ENCODE assay signal across 9 mouse cellular contexts in the genomic region with DNA sequence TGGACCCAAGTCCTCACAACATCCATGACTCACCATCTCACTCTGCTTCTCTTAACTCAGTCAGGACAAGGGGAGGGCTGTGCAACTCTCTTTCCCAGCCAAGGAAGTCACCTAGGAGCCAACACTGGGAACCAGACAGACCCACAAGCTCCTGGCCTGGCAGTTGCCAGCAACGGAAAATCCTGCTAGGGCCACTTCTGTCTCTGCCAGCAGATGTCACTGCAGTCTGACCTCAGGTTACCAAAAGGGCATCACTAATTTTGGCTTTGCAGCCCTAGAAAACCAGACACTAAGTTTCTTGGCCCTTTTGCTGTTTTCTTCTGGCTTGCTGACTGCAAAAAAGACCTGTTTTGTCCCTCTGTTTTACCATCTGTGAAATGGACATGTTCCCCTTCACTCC.
DNase-seq lines count a peak whose midpoint lies in the region; ATAC-seq and TF ChIP-seq lines count a peak whose summit lies in the region.
"Had no signal": no experiment of that assay in that cellular context is flagged by ENCODE, and none has a peak within 500 bp of the region (broad histone marks: within the 10 kb centered on the region; RNA-seq: fewer than 3 reads in every experiment).

No protein-coding gene starts in this region.

- in situ Hi-C loops in CH12.LX (cut with MboI; ENCODE audit: low pct_ligation_motif_present, low pct_unique_long_range_greater_than_20kb, low sequenced_read_pairs), result loop anchor here (25.0 kb wide), 2 partner anchors 382 to 632 kb away; no protein-coding TSS in a partner anchor

- H3K9me3 ChIP-seq in kidney, embryonic 16.5 days (ENCODE audit: low read length), result no peaks in the 10 kb centered on the region
- H3K9me3 ChIP-seq in CH12.LX (replicated peaks; ENCODE audit: low read length), result peaks cover 4% of the 10 kb centered on the region
- H3K9me3 ChIP-seq in forebrain, embryonic 13.5 days (replicated peaks), result no peaks in the 10 kb centered on the region
- H3K9me3 ChIP-seq: neural tube, embryonic 12.5 days had no signal

- H3K4me2 ChIP-seq in kidney, embryonic 16.5 days (replicated peaks; ENCODE audit: low read depth, low read length), result no peak overlapping the region
- no peak overlapping the region for H3K4me2 ChIP-seq in CH12.LX (ENCODE audit: insufficient read depth, low read depth, poor library complexity, severe bottlenecking)
- no peak overlapping the region for H3K4me2 ChIP-seq in forebrain, embryonic 13.5 days
- H3K4me2 ChIP-seq: neural tube, embryonic 12.5 days had no signal

- peaks cover 9% of the 10 kb centered on the region; the same call in 1 of the 2 replicates for H3K4me1 ChIP-seq in kidney, embryonic 16.5 days (ENCODE audit: insufficient read depth, low read length)
- H3K4me1 ChIP-seq in CH12.LX (ENCODE audit: control insufficient read depth in 1 of 2, insufficient read depth in 2 of 2), result peaks cover 14 to 25% of the 10 kb centered on the region in 2 experiments; a peak in 3 of 4 replicates
- peaks cover 28% of the 10 kb centered on the region for H3K4me1 ChIP-seq in forebrain, embryonic 13.5 days
- H3K4me1 ChIP-seq: neural tube, embryonic 12.5 days had no signal

- peaks cover 12% of the 10 kb centered on the region; the same call in 1 of the 2 replicates for H3K27me3 ChIP-seq in kidney, embryonic 16.5 days (ENCODE audit: insufficient read depth, low read length)
- no peaks in the 10 kb centered on the region for H3K27me3 ChIP-seq in CH12.LX (replicated peaks)
- no peaks in the 10 kb centered on the region for H3K27me3 ChIP-seq in forebrain, embryonic 13.5 days
- H3K27me3 ChIP-seq: neural tube, embryonic 12.5 days had no signal

- peak; percentile 21 to 74; a peak in 3 of 4 replicates for TF ChIP-seq CTCF in CH12.LX (conservative IDR thresholded peaks at IDR 0.05 in 1 of 2, IDR thresholded peaks at IDR 0.05 in 1 of 2; ENCODE audit: low read depth in 2 of 2, low read length in 2 of 2)
- TF ChIP-seq CTCF in brain, embryonic 14.5 days (IDR thresholded peaks at IDR 0.05; ENCODE audit: borderline replicate concordance, extremely low read depth, insufficient read depth, insufficient read length), result peak; percentile 38; the same call in 1 of the 2 replicates

- H3K4me3 ChIP-seq in kidney, embryonic 16.5 days (ENCODE audit: low read length), result no peak overlapping the region
- no peak overlapping the region for H3K4me3 ChIP-seq in CH12.LX (replicated peaks in 1 of 3; ENCODE audit: low read depth in 2 of 3, low read length in 2 of 3, poor library complexity in 1 of 3)
- no peak overlapping the region for H3K4me3 ChIP-seq in forebrain, embryonic 13.5 days
- H3K4me3 ChIP-seq: neural tube, embryonic 12.5 days had no signal

- TF ChIP-seq POLR2A in CH12.LX (IDR thresholded peaks at IDR 0.05; ENCODE audit: low read depth, low read length), result no peak
- TF ChIP-seq POLR2A in brain, embryonic 14.5 days (IDR thresholded peaks at IDR 0.05; ENCODE audit: borderline replicate concordance, extremely low read depth, insufficient read depth, insufficient read length, poor library complexity, severe bottlenecking), result no peak

- ATAC-seq in kidney, embryonic 16.5 days (ENCODE audit: low FRiP score, low TSS enrichment), result no peak
- no peak for ATAC-seq in forebrain, embryonic 13.5 days

- H3K27ac ChIP-seq in kidney, embryonic 16.5 days (ENCODE audit: low read length), result no peak overlapping the region
- no peak overlapping the region for H3K27ac ChIP-seq in CH12.LX (ENCODE audit: insufficient read depth, low read depth)
- no peak overlapping the region for H3K27ac ChIP-seq in forebrain, embryonic 13.5 days
- H3K27ac ChIP-seq: neural tube, embryonic 12.5 days had no signal

- H3K36me3 ChIP-seq in kidney, embryonic 16.5 days (ENCODE audit: insufficient read depth, low read length), result no peaks in the 10 kb centered on the region
- H3K36me3 ChIP-seq in CH12.LX (replicated peaks in 1 of 2; ENCODE audit: control insufficient read depth in 1 of 2, insufficient read depth in 1 of 2, low read length in 1 of 2), result no peaks in the 10 kb centered on the region
- H3K36me3 ChIP-seq in forebrain, embryonic 13.5 days (ENCODE audit: poor library complexity, severe bottlenecking), result no peaks in the 10 kb centered on the region
- H3K36me3 ChIP-seq: neural tube, embryonic 12.5 days had no signal

- DNase-seq in kidney, adult 11 months, result peak; percentile 17
- peak; percentile 65 for DNase-seq in CH12.LX (ENCODE audit: extremely low read depth)
- no peak for DNase-seq in brain, embryonic 14.5 days (ENCODE audit: low read depth)
- DNase-seq in heart, postnatal 14 days, result peak; percentile 26 to 58
- peak; percentile 68 for DNase-seq in naive thymus-derived CD4-positive, alpha-beta T cell, adult 2 months (ENCODE audit: low read depth)
- DNase-seq in right cerebral cortex, postnatal 36 days (ENCODE audit: low spot score in 2 of 2), result no peak

- WGBS in kidney, embryonic 16.5 days, result 23% methylated on average over 1 of the region's 1 CpGs
- 38% methylated on average over 1 of the region's 1 CpGs for WGBS in forebrain, embryonic 13.5 days

- intact Hi-C loops in heart, postnatal 14 days (cut with DNase I), result loop anchor here (5.0 to 10.0 kb wide), 4 partner anchors 175 to 622 kb away; no protein-coding TSS in a partner anchor

- no peak overlapping the region for H3K9ac ChIP-seq in kidney, embryonic 16.5 days (replicated peaks; ENCODE audit: low read length)
- no peak overlapping the region for H3K9ac ChIP-seq in CH12.LX (ENCODE audit: insufficient read depth, low read depth)
- no peak overlapping the region for H3K9ac ChIP-seq in forebrain, embryonic 13.5 days
- H3K9ac ChIP-seq: neural tube, embryonic 12.5 days had no signal

- TF ChIP-seq RAD21 in CH12.LX (IDR thresholded peaks at IDR 0.05; ENCODE audit: low read depth, low read length), result peak; percentile 92

- dilution Hi-C loops in CH12.LX (cut with MboI; ENCODE audit: extremely low pct_ligation_motif_present, extremely low pct_unique_long_range_greater_than_20kb, low sequenced_read_pairs), result no loop called here

- TF ChIP-seq EP300 in CH12.LX (IDR thresholded peaks at IDR 0.05; ENCODE audit: low read length), result no peak

- H3K79me2 ChIP-seq in CH12.LX (replicated peaks; ENCODE audit: control insufficient read depth, extremely low read depth, insufficient read depth, poor library complexity, severe bottlenecking), result no peaks in the 10 kb centered on the region

TF ChIP-seq in CH12.LX, 34 proteins besides CTCF, POLR2A, EP300 and RAD21:
- TF ChIP-seq JUND (conservative IDR thresholded peaks at IDR 0.05; ENCODE audit: low read depth, low read length) (no peak), MYC (IDR thresholded peaks at IDR 0.05; ENCODE audit: low read depth, low read length) (no peak), ZC3H11A (IDR thresholded peaks at IDR 0.05; ENCODE audit: low read depth, low read length) (peak; percentile 84), TBP (conservative IDR thresholded peaks at IDR 0.05; ENCODE audit: low read depth, low read length) (no peak), SMC3 (IDR thresholded peaks at IDR 0.05; ENCODE audit: low read depth, low read length) (peak; percentile 86), HCFC1 (IDR thresholded peaks at IDR 0.05; ENCODE audit: low read depth, low read length) (no peak), NRF1 (IDR thresholded peaks at IDR 0.05; ENCODE audit: low read depth, low read length) (no peak), POLR2AphosphoS2 (IDR thresholded peaks at IDR 0.05; ENCODE audit: low read depth, low read length) (no peak), JUN (IDR thresholded peaks at IDR 0.05; ENCODE audit: insufficient read depth, low read depth, low read length) (no peak)

Comparison
In these comparisons a context has a peak if more than half of its experiments do, and no peak if none do; other contexts are left out.
1. DNase-seq: peak in kidney, adult 11 months (single experiment), CH12.LX (single experiment), heart, postnatal 14 days (2 of 2) and naive thymus-derived CD4-positive, alpha-beta T cell, adult 2 months (single experiment); none in brain, embryonic 14.5 days (single experiment) and right cerebral cortex, postnatal 36 days (0 of 2).